Mouse (Mus musculus): ENCODE results near the gene Pdgfb. TPM values are rescaled to one million over a fixed set of nuclear protein-coding genes. Genes with fewer than 3 reads are reported as not detected.

The Pdgfb gene
- polyA plus RNA-seq, 1 experiment from 2014 or later, result 0.85 TPM

DNA sequence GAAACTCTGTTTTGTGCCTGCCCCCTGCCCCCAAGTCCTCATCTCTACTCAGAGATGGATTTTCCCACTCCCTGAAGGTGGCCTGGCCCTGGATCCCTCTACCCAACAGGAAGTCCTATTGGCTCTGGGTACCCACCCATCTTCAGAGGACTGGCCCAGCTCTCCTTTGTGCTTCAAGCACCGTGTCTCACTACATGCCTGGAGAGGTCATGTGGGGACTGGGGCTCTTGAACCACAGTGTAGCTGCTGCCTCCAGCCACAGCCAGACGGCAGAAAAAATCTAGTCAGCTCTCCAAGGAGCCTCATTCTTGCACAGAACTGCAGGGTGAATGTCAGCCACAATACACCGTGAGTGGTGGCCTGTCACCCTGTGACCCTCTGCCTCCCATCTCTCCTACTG, 16.8 kb downstream of the Pdgfb start:
- H3K27me3 ChIP-seq (ENCODE audit: insufficient read depth, low read length), result no peaks in the 10 kb centered on the region
- DNase-seq (no peak), ATAC-seq (no peak)
- TF ChIP-seq CTCF (IDR thresholded peaks at IDR 0.05; ENCODE audit: low read depth), result no peak
- no peak for TF ChIP-seq EP300 (IDR thresholded peaks at IDR 0.05; ENCODE audit: low read depth)
- H3K4me1 ChIP-seq (ENCODE audit: insufficient read depth), result no peaks in the 10 kb centered on the region
- H3K36me3 ChIP-seq (replicated peaks; ENCODE audit: insufficient read depth, low read length), result no peaks in the 10 kb centered on the region
- no peak overlapping the region for H3K4me3 ChIP-seq (ENCODE audit: low read depth, low read length)
- no peak overlapping the region for H3K27ac ChIP-seq (ENCODE audit: low read depth)
- no peaks in the 10 kb centered on the region for H3K9me3 ChIP-seq (ENCODE audit: low read length)
- 68% methylated on average over 3 of the region's 3 CpGs for WGBS (ENCODE audit: insufficient replicate concordance)
- no peak overlapping the region for H3K9ac ChIP-seq (replicated peaks)
- no peak overlapping the region for H3K4me2 ChIP-seq (ENCODE audit: low read depth, low read length)

DNA sequence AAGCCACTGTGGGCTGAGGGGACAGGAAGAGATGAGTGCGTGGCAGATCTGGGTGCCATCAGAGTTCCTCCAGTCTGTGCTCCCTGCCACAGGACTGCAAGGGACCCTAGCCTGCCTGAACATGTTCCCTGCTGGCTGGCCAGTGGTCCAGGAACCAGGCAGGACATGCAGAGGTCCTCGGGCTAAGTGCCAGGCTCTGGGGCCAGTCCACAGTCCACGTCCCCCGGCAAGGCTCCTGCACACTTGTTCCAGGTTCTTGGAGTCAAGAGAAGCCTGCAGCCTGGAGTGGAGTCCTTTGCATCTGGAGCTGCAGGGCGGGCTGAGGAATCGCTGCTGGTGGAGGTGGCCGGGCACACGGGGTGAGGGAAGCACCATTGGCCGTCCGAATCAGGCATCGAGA, 18.0 kb downstream of the Pdgfb start:
- Histone ChIP-seq H3K9me3 (ENCODE audit: low read length) (no peaks in the 10 kb centered on the region), H3K4me3 (ENCODE audit: low read depth, low read length) (no peak overlapping the region), H3K4me1 (ENCODE audit: insufficient read depth) (no peaks in the 10 kb centered on the region), H3K4me2 (ENCODE audit: low read depth, low read length) (no peak overlapping the region), H3K27me3 (ENCODE audit: insufficient read depth, low read length) (no peaks in the 10 kb centered on the region), H3K9ac (replicated peaks) (no peak overlapping the region), H3K36me3 (replicated peaks; ENCODE audit: insufficient read depth, low read length) (no peaks in the 10 kb centered on the region), H3K27ac (ENCODE audit: low read depth) (no peak overlapping the region)
- ATAC-seq, result no peak
- TF ChIP-seq CTCF (IDR thresholded peaks at IDR 0.05; ENCODE audit: low read depth) (no peak), EP300 (IDR thresholded peaks at IDR 0.05; ENCODE audit: low read depth) (no peak)
- no peak for DNase-seq
- 86% methylated on average over 11 of the region's 11 CpGs for WGBS (ENCODE audit: insufficient replicate concordance)

DNA sequence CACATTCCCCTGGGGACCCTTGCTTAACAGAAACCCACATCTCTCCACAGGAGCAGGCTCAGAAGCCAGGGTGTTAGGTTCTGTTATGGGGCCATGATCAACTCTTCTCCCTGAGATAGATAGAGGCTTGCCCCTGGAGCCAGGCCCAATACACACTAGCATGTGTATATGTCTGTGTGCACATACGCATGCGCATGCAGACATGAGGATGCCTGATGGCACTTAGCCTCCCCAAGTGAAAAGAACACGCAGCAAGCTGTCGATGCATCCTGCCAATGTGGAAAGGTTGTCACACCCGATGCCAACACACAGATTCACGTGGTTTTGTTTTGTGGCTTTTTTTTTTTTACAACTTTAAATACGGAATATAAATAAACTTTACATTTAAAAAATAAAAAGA, 19.2 kb downstream of the Pdgfb start:
- DNase-seq (no peak), ATAC-seq (no peak)
- no peak for TF ChIP-seq CTCF (IDR thresholded peaks at IDR 0.05; ENCODE audit: low read depth)
- TF ChIP-seq EP300 (IDR thresholded peaks at IDR 0.05; ENCODE audit: low read depth), result no peak
- Histone ChIP-seq H3K4me2 (ENCODE audit: low read depth, low read length) (no peak overlapping the region), H3K9me3 (ENCODE audit: low read length) (no peaks in the 10 kb centered on the region), H3K4me3 (ENCODE audit: low read depth, low read length) (no peak overlapping the region), H3K4me1 (ENCODE audit: insufficient read depth) (no peaks in the 10 kb centered on the region), H3K9ac (replicated peaks) (no peak overlapping the region), H3K27me3 (ENCODE audit: insufficient read depth, low read length) (no peaks in the 10 kb centered on the region), H3K27ac (ENCODE audit: low read depth) (no peak overlapping the region), H3K36me3 (replicated peaks; ENCODE audit: insufficient read depth, low read length) (no peaks in the 10 kb centered on the region)
- WGBS (ENCODE audit: insufficient replicate concordance), result 78% methylated on average over 7 of the region's 7 CpGs

DNA sequence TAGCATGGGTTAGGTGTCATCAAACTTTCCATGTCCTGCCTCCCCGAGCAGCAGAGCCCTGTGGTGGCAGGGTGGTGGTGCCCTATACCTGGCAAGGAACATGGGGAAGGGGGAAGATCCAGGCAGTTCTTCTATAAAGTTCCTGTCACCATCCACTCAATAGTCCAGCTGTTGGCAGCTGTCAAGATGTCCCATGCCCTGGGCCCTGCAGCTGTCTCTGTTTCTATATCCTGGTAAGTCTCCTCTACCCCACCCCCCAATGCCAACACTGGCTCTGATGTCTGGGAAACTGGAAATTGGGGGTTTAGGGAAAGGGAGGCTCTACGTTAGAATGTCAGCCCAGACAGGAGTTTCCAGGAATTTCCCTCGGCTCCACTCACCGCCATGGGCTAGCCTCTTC, 20.2 kb downstream of the Pdgfb start:
- Histone ChIP-seq H3K4me3 (ENCODE audit: low read depth, low read length) (no peak overlapping the region), H3K9me3 (ENCODE audit: low read length) (no peaks in the 10 kb centered on the region), H3K27ac (ENCODE audit: low read depth) (no peak overlapping the region), H3K9ac (replicated peaks) (no peak overlapping the region), H3K36me3 (replicated peaks; ENCODE audit: insufficient read depth, low read length) (no peaks in the 10 kb centered on the region), H3K4me2 (ENCODE audit: low read depth, low read length) (no peak overlapping the region), H3K27me3 (ENCODE audit: insufficient read depth, low read length) (no peaks in the 10 kb centered on the region), H3K4me1 (ENCODE audit: insufficient read depth) (no peaks in the 10 kb centered on the region)
- ATAC-seq (no peak), DNase-seq (no peak)
- WGBS (ENCODE audit: insufficient replicate concordance), result 79% methylated on average over 4 of the region's 4 CpGs
- TF ChIP-seq CTCF (IDR thresholded peaks at IDR 0.05; ENCODE audit: low read depth), result no peak
- TF ChIP-seq EP300 (IDR thresholded peaks at IDR 0.05; ENCODE audit: low read depth), result no peak

DNA sequence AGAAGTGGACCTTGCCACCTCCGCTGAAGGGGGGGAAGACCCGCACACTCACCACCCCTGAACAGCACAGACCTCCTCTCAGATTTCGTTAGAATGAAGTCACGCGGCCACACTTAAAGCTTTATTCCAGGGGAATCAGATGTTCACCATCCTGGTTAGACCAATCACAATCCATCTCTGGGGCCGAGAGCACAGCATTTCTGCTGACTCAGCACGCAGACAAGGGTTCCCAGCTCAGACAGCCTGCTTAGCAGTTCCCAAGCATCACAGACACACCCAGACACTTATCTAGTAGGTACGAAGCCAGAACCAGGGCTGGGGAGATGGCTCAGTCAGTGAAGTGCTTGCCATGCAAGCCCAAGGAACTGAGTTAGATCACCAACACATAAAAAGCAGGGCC, 28.6 kb downstream of the Pdgfb start:
- H3K4me1 ChIP-seq (ENCODE audit: insufficient read depth), result no peaks in the 10 kb centered on the region
- no peak overlapping the region for H3K4me3 ChIP-seq (ENCODE audit: low read depth, low read length)
- 59% methylated on average over 8 of the region's 8 CpGs for WGBS (ENCODE audit: insufficient replicate concordance)
- H3K9ac ChIP-seq (replicated peaks), result no peak overlapping the region
- H3K9me3 ChIP-seq (ENCODE audit: low read length), result no peaks in the 10 kb centered on the region
- no peaks in the 10 kb centered on the region for H3K27me3 ChIP-seq (ENCODE audit: insufficient read depth, low read length)
- ATAC-seq, result no peak
- TF ChIP-seq EP300 (IDR thresholded peaks at IDR 0.05; ENCODE audit: low read depth) (no peak), CTCF (IDR thresholded peaks at IDR 0.05; ENCODE audit: low read depth) (no peak)
- H3K27ac ChIP-seq (ENCODE audit: low read depth), result no peak overlapping the region
- no peak overlapping the region for H3K4me2 ChIP-seq (ENCODE audit: low read depth, low read length)
- no peaks in the 10 kb centered on the region for H3K36me3 ChIP-seq (replicated peaks; ENCODE audit: insufficient read depth, low read length)
- no peak for DNase-seq

DNA sequence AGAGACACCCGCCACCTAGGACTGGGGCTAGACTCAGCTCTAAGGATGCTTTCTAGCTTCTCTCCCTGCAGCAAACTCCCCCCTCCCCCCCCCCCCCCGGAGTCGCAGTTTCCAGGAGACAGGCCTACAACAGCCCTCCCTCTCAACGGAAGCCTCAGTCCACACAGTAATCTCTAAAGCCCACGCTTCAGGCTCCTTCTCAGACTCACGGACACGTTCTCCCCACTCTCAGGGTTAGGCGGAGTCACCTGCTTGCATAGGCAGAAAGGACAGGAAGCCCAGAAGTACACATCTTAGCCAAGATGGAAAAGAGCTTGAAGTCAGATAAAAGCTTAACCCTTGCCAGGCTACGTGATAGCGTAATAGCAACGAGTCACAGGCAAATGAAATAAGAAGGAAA, 29.3 kb downstream of the Pdgfb start:
- 44% methylated on average over 9 of the region's 11 CpGs for WGBS (ENCODE audit: insufficient replicate concordance)
- ATAC-seq, result no peak
- Histone ChIP-seq H3K36me3 (replicated peaks; ENCODE audit: insufficient read depth, low read length) (no peaks in the 10 kb centered on the region), H3K4me1 (ENCODE audit: insufficient read depth) (no peaks in the 10 kb centered on the region), H3K9ac (replicated peaks) (no peak overlapping the region), H3K4me2 (ENCODE audit: low read depth, low read length) (no peak overlapping the region), H3K27me3 (ENCODE audit: insufficient read depth, low read length) (no peaks in the 10 kb centered on the region), H3K27ac (ENCODE audit: low read depth) (no peak overlapping the region), H3K9me3 (ENCODE audit: low read length) (no peaks in the 10 kb centered on the region), H3K4me3 (ENCODE audit: low read depth, low read length) (no peak overlapping the region)
- TF ChIP-seq CTCF (IDR thresholded peaks at IDR 0.05; ENCODE audit: low read depth) (no peak), EP300 (IDR thresholded peaks at IDR 0.05; ENCODE audit: low read depth) (no peak)
- no peak for DNase-seq

DNA sequence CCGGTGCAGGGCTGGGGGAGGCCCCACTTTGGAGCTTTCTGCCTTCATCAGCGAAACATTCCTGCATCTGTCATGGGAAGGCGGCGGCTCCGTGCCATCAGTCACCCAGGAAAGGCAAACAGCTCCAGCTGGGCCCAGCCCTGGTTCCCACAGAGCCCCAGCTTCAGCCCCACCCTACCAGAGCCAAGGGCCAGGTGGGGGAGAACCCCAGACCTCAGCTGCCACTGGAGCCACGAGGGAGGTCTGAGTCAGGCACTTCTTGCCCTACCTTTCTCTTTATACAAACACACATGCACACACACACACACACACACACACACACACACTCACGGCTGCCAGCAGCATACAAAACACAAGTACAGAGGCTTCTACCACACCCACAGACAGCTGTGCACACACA, 30.6 kb downstream of the Pdgfb start:
- no peak for ATAC-seq

More for the DNA sequence above, 30.6 kb downstream of the Pdgfb start:
- TF ChIP-seq EP300 (IDR thresholded peaks at IDR 0.05; ENCODE audit: low read depth), result no peak
- TF ChIP-seq CTCF (IDR thresholded peaks at IDR 0.05; ENCODE audit: low read depth), result no peak
- H3K36me3 ChIP-seq (replicated peaks; ENCODE audit: insufficient read depth, low read length), result no peaks in the 10 kb centered on the region
- no peak overlapping the region for H3K27ac ChIP-seq (ENCODE audit: low read depth)
- no peaks in the 10 kb centered on the region for H3K27me3 ChIP-seq (ENCODE audit: insufficient read depth, low read length)
- WGBS (ENCODE audit: insufficient replicate concordance), result 58% methylated on average over 7 of the region's 7 CpGs
- H3K9ac ChIP-seq (replicated peaks), result no peak overlapping the region
- H3K4me1 ChIP-seq (ENCODE audit: insufficient read depth), result no peaks in the 10 kb centered on the region
- H3K4me3 ChIP-seq (ENCODE audit: low read depth, low read length), result no peak overlapping the region
- no peak overlapping the region for H3K4me2 ChIP-seq (ENCODE audit: low read depth, low read length)
- no peak for DNase-seq
- H3K9me3 ChIP-seq (ENCODE audit: low read length), result no peaks in the 10 kb centered on the region

Data from liver, postnatal 0 days (tissue).